Mouse (Mus musculus) hindbrain, embryonic 14.5 days (tissue): ENCODE data around the gene Marco. TPM values are rescaled to one million over a fixed set of nuclear protein-coding genes. Genes with fewer than 3 reads are reported as not detected.

Experiments
- ATAC-seq: fragments of 200-750 bp; cut with Nextera tagmentation; 2 replicates; pipeline ENCODE4 v1.8.0; 2017; ENCODE audit warnings: moderate number of reproducible peaks, mild to moderate bottlenecking, moderate TSS enrichment, moderate library complexity; ENCODE audit not compliant: low FRiP score
- DNase-seq: peaks from one replicate; pipeline ENCODE4 v3.0.0-alpha.2; 2015; ENCODE audit warnings: low spot score
- H3K27ac ChIP-seq: fragments of 300-500 bp; sonication (generic); 2 replicates; pipeline ENCODE4 v1.5.1; 2014; ENCODE audit warnings: mild to moderate bottlenecking, moderate library complexity
- H3K27me3 ChIP-seq: fragments of 300-500 bp; sonication (generic); 2 replicates; pipeline ENCODE4 v1.6.1; 2014; ENCODE audit warnings: mild to moderate bottlenecking, low read length, mixed read lengths; ENCODE audit not compliant: control insufficient read depth, insufficient read depth
- H3K36me3 ChIP-seq: fragments of 300-500 bp; sonication (generic); replicated peaks from 2 replicates; pipeline ENCODE4 v1.6.1; 2014; ENCODE audit not compliant: control insufficient read depth, insufficient read depth
- H3K4me1 ChIP-seq: fragments of 300-500 bp; sonication (generic); replicated peaks from 2 replicates; pipeline ENCODE4 v1.6.1; 2014; ENCODE audit warnings: antibody characterized with exemption, low read length, mixed read lengths; ENCODE audit not compliant: control insufficient read depth, insufficient read depth
- H3K4me2 ChIP-seq: fragments of 300-500 bp; sonication (generic); replicated peaks from 2 replicates; pipeline ENCODE4 v1.6.1; 2014; ENCODE audit warnings: mild to moderate bottlenecking, moderate library complexity
- H3K4me3 ChIP-seq: fragments of 300-500 bp; sonication (generic); replicated peaks from 2 replicates; pipeline ENCODE4 v1.5.1; 2014; ENCODE audit warnings: mild to moderate bottlenecking, low read length
- H3K9ac ChIP-seq: fragments of 300-500 bp; sonication (generic); 2 replicates; pipeline ENCODE4 v1.6.1; 2014
- H3K9me3 ChIP-seq: fragments of 300-500 bp; sonication (generic); 2 replicates; pipeline ENCODE4 v1.6.1; 2016; ENCODE audit warnings: low read length; ENCODE audit not compliant: control insufficient read depth
- WGBS: fragments of 180-500 bp; shearing (Covaris S2); extraction: QIAGEN DNeasy Blood & Tissue Kit; methylation state at CpG from one replicate; pipeline ENCODE4 v1.1.7; 2014; 5-methylcytosine and 5-hydroxymethylcytosine counted together
- polyA plus RNA-seq: library from polyadenylated mRNA; unstranded; fragments of >200 nt; fragmentation: Nextera tagmentation; extraction: Ambion mirVana; gene quantifications from 2 replicates; pipeline ENCODE4 v1.2.1, GENCODE M21; 2014

The Marco gene
- polyA plus RNA-seq, 1 experiment from 2014 or later, result 0.21 TPM

GRCm38 (mm10) chr1:120459032-120459431, 45.8 kb downstream of the Marco start:
- H3K9me3 ChIP-seq, result no peaks in the 10 kb centered on the region
- no peak overlapping the region for H3K9ac ChIP-seq
- 0 out of 2 replicates have a peak, but pooled peaks cover 4% of the 10 kb centered on the region for H3K4me1 ChIP-seq
- no peaks in the 10 kb centered on the region for H3K27me3 ChIP-seq
- no peak overlapping the region for H3K4me2 ChIP-seq
- peak; percentile 18; the same call in 1 of the 2 replicates for ATAC-seq
- WGBS, result 20% methylated on average over 6 of the region's 6 CpGs
- no peak overlapping the region for H3K4me3 ChIP-seq
- H3K36me3 ChIP-seq, result no peaks in the 10 kb centered on the region
- no peak for DNase-seq
- 0 out of 2 replicates have a peak overlapping the region, but pooled peaks have one; percentile 16 for H3K27ac ChIP-seq

GRCm38 (mm10) chr1:120458524-120458923, 46.3 kb downstream of the Marco start:
- Histone ChIP-seq H3K4me1 (0 out of 2 replicates have a peak, but pooled peaks cover 4% of the 10 kb centered on the region), H3K27me3 (no peaks in the 10 kb centered on the region), H3K9ac (no peak overlapping the region), H3K9me3 (no peaks in the 10 kb centered on the region), H3K36me3 (no peaks in the 10 kb centered on the region), H3K4me2 (no peak overlapping the region), H3K27ac (0 out of 2 replicates have a peak overlapping the region, but pooled peaks have one; percentile 16), H3K4me3 (no peak overlapping the region)
- 24% methylated on average over 5 of the region's 5 CpGs for WGBS
- DNase-seq (no peak), ATAC-seq (peak; percentile 21; the same call in 1 of the 2 replicates)

GRCm38 (mm10) chr1:120451486-120452270, 53.1 kb downstream of the Marco start:
- DNase-seq, result no peak
- H3K4me1 ChIP-seq, result no peaks in the 10 kb centered on the region
- H3K27me3 ChIP-seq, result no peaks in the 10 kb centered on the region
- no peaks in the 10 kb centered on the region for H3K36me3 ChIP-seq
- H3K4me3 ChIP-seq, result no peak overlapping the region
- ATAC-seq, result no peak
- 87% methylated on average over 9 of the region's 9 CpGs for WGBS
- H3K9ac ChIP-seq, result no peak overlapping the region
- H3K27ac ChIP-seq, result no peak overlapping the region
- H3K9me3 ChIP-seq, result no peaks in the 10 kb centered on the region
- no peak overlapping the region for H3K4me2 ChIP-seq

- ATAC-seq (no peak), DNase-seq (no peak)
- H3K4me3 ChIP-seq, result no peak overlapping the region
- no peaks in the 10 kb centered on the region for H3K4me1 ChIP-seq
- no peaks in the 10 kb centered on the region for H3K36me3 ChIP-seq
- WGBS, result 74% methylated on average over 2 of the region's 2 CpGs
- no peak overlapping the region for H3K27ac ChIP-seq
- H3K9ac ChIP-seq, result no peak overlapping the region
- H3K4me2 ChIP-seq, result no peak overlapping the region
- no peaks in the 10 kb centered on the region for H3K27me3 ChIP-seq
- H3K9me3 ChIP-seq, result no peaks in the 10 kb centered on the region
Measured at GRCm38 (mm10) chr1:120449662-120450061, 55.2 kb downstream of the Marco start.

GRCm38 (mm10) chr1:120443228-120443639, 61.6 kb downstream of the Marco start:
- Histone ChIP-seq H3K36me3 (no peaks in the 10 kb centered on the region), H3K27ac (no peak overlapping the region), H3K4me2 (no peak overlapping the region), H3K9ac (no peak overlapping the region), H3K9me3 (no peaks in the 10 kb centered on the region), H3K27me3 (no peaks in the 10 kb centered on the region), H3K4me1 (no peaks in the 10 kb centered on the region), H3K4me3 (no peak overlapping the region)
- DNase-seq, result no peak
- WGBS, result 84% methylated on average over 3 of the region's 3 CpGs
- ATAC-seq, result no peak

- H3K4me3 ChIP-seq, result no peak overlapping the region
- WGBS, result 24% methylated on average over 2 of the region's 2 CpGs
- no peak overlapping the region for H3K27ac ChIP-seq
- H3K4me1 ChIP-seq, result no peaks in the 10 kb centered on the region
- H3K9me3 ChIP-seq, result no peaks in the 10 kb centered on the region
- DNase-seq (no peak), ATAC-seq (no peak)
- H3K27me3 ChIP-seq, result no peaks in the 10 kb centered on the region
- H3K36me3 ChIP-seq, result no peaks in the 10 kb centered on the region
- H3K9ac ChIP-seq, result no peak overlapping the region
- no peak overlapping the region for H3K4me2 ChIP-seq
Measured at GRCm38 (mm10) chr1:120441587-120441986, 63.2 kb downstream of the Marco start.

GRCm38 (mm10) chr1:120435591-120435990, 69.2 kb downstream of the Marco start:
- H3K27me3 ChIP-seq, result no peaks in the 10 kb centered on the region
- no peaks in the 10 kb centered on the region for H3K4me1 ChIP-seq
- ATAC-seq, result no peak
- no peaks in the 10 kb centered on the region for H3K9me3 ChIP-seq
- no peak for DNase-seq
- no peak overlapping the region for H3K9ac ChIP-seq
- no peaks in the 10 kb centered on the region for H3K36me3 ChIP-seq
- H3K4me3 ChIP-seq, result no peak overlapping the region
- H3K4me2 ChIP-seq, result no peak overlapping the region
- no peak overlapping the region for H3K27ac ChIP-seq
- WGBS, result 91% methylated on average over 5 of the region's 5 CpGs

GRCm38 (mm10) chr1:120430171-120430570, 74.7 kb downstream of the Marco start:
- H3K4me2 ChIP-seq, result no peak overlapping the region
- DNase-seq, result no peak

GRCm38 (mm10) chr1:120425587-120425986, 79.2 kb downstream of the Marco start:
- Histone ChIP-seq H3K4me3 (no peak overlapping the region), H3K9me3 (no peaks in the 10 kb centered on the region), H3K4me1 (peaks cover 4% of the 10 kb centered on the region; the same call in 1 of the 2 replicates), H3K27me3 (no peaks in the 10 kb centered on the region), H3K4me2 (no peak overlapping the region), H3K36me3 (no peaks in the 10 kb centered on the region), H3K27ac (no peak overlapping the region), H3K9ac (no peak overlapping the region)
- ATAC-seq (no peak), DNase-seq (no peak)
- 77% methylated on average over 8 of the region's 8 CpGs for WGBS

More at GRCm38 (mm10) chr1:120430171-120430570, 74.7 kb downstream of the Marco start:
- Histone ChIP-seq H3K4me1 (peaks cover under 1% of the 10 kb centered on the region; the same call in 1 of the 2 replicates), H3K9ac (no peak overlapping the region), H3K9me3 (no peaks in the 10 kb centered on the region), H3K27ac (no peak overlapping the region), H3K36me3 (no peaks in the 10 kb centered on the region), H3K27me3 (no peaks in the 10 kb centered on the region), H3K4me3 (no peak overlapping the region)
- 92% methylated on average over 5 of the region's 5 CpGs for whole genome bisulfite sequencing
- ATAC-seq, result no peak
